8 mouse cellular contexts compared by ENCODE assay signal in the genomic region with DNA sequence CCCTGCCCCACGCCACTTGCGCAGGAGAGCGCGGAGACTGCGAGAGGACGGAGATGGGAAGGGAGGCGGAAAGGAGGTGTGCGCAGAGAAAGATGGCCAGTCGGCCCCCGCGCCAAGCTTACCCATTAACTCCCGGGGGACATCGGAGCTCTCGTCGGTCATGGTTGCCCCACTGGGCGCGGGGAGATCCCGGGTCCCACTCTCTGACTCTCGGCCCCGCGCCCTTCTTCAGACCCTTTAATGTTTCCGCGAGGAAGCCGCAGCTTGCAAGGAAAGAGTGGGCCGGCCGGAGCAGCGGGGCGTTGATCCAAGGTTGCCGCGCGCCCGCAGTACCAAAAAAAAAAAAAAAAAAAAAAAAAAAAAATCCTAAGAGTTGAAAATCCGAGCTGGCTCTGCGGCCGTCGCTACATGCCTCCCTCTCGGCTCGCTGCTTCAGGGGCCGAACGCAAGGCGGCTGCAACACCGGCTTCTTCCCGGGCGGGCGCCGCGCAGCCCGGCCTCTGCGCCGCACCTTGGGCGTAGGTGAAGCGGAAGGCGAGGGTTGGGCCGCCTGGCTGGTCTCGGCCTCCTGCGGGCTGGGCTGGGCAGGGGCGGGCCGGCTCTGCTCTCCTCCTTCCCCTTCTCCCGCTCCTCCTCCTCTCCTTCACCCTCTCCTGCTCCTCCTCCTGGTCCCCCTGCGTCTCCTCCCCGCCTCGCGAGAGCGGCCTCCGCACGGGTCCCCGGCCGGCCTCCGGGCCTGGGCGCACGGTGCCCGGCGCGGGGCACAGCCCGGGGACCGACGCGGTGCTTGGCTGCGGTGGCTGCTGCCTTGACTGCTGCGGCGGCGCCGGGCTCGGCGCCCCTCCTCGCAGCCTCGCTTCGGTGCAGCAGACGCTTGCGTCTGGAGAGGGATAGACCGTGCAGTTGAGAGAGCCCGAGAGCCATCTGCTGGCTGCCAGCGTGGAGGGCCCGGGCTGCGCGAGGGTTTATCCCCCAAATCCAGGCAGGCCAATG. TPM values are rescaled to one million over a fixed set of nuclear protein-coding genes. Genes with fewer than 3 reads are reported as not detected.
A peak's percentile ranks its signal among the peaks of the same experiment; 100 is the strongest.
DNase-seq lines count a peak whose midpoint lies in the region; ATAC-seq and TF ChIP-seq lines count a peak whose summit lies in the region.

A gene (minus strand): TSS at position 357 of the 993 bp plus-strand sequence.

- WGBS in kidney, adult 2 months: under 1% methylated on average over 85 of the region's 96 CpGs
- under 1% methylated on average over 86 of the region's 96 CpGs for WGBS in limb, embryonic 11.5 days
- under 1% methylated on average over 93 of the region's 96 CpGs for WGBS in midbrain, embryonic 13.5 days

- peak within 1 kb of the TSS; percentile 66 for H3K27ac ChIP-seq in kidney, adult 2 months (ENCODE audit: insufficient read depth, low read depth, low read length)
- peak within 1 kb of the TSS; percentile 80 for H3K27ac ChIP-seq in limb, embryonic 11.5 days (replicated peaks; ENCODE audit: low read depth, low read length)
- H3K27ac ChIP-seq in midbrain, embryonic 13.5 days: peak within 1 kb of the TSS; percentile 92

- DNase-seq in adrenal gland, adult 8-10 months: peak; percentile 82
- peak; percentile 90 for DNase-seq in embryo, embryonic 9.5 days (ENCODE audit: extremely low spot score)
- DNase-seq in heart, adult 11 months: peak; percentile 99
- peak; percentile 91 for DNase-seq in kidney, adult 2 months
- peak; percentile 88 for DNase-seq in limb, embryonic 11.5 days (ENCODE audit: low spot score)
- peak; percentile 61 to 73 for DNase-seq in spleen, adult 18-20 months
- DNase-seq in c-Kit-positive CD71-positive TER-119-positive erythroid progenitor cells, embryonic 14.5 days (ENCODE audit: low spot score): no peak

- H3K9ac ChIP-seq in limb, embryonic 11.5 days (ENCODE audit: low read length): peak within 1 kb of the TSS; percentile 80
- peak within 1 kb of the TSS; percentile 74 for H3K9ac ChIP-seq in midbrain, embryonic 13.5 days (replicated peaks)

- H3K27me3 ChIP-seq in kidney, adult 2 months (replicated peaks; ENCODE audit: control insufficient read depth, insufficient read depth, low read length): no peaks in the 10 kb centered on the region
- no peaks in the 10 kb centered on the region for H3K27me3 ChIP-seq in limb, embryonic 11.5 days (ENCODE audit: control insufficient read depth, insufficient read depth, low read length)
- peaks cover 7% of the 10 kb centered on the region; the same call in 1 of the 2 replicates for H3K27me3 ChIP-seq in midbrain, embryonic 13.5 days

- H3K36me3 ChIP-seq in kidney, adult 2 months (ENCODE audit: control insufficient read depth, insufficient read depth, low read length): no peaks in the 10 kb centered on the region
- no peaks in the 10 kb centered on the region for H3K36me3 ChIP-seq in limb, embryonic 11.5 days (ENCODE audit: control insufficient read depth, insufficient read depth, low read length)
- no peaks in the 10 kb centered on the region for H3K36me3 ChIP-seq in midbrain, embryonic 13.5 days

- no peaks in the 10 kb centered on the region for H3K9me3 ChIP-seq in limb, embryonic 11.5 days (ENCODE audit: control insufficient read depth, low read length)
- no peaks in the 10 kb centered on the region for H3K9me3 ChIP-seq in midbrain, embryonic 13.5 days

- H3K4me1 ChIP-seq in kidney, adult 2 months (ENCODE audit: control insufficient read depth, insufficient read depth, low read length): no peaks in the 10 kb centered on the region
- H3K4me1 ChIP-seq in limb, embryonic 11.5 days (ENCODE audit: control insufficient read depth, insufficient read depth, low read length): 0 out of 2 replicates have a peak, but pooled peaks cover 3% of the 10 kb centered on the region
- H3K4me1 ChIP-seq in midbrain, embryonic 13.5 days (replicated peaks): peaks cover 26% of the 10 kb centered on the region

- H3K4me3 ChIP-seq in kidney, adult 2 months (ENCODE audit: insufficient read depth, low read depth, low read length): peak within 1 kb of the TSS; percentile 72
- H3K4me3 ChIP-seq in limb, embryonic 11.5 days (ENCODE audit: low read depth, low read length): peak within 1 kb of the TSS; percentile 70
- H3K4me3 ChIP-seq in midbrain, embryonic 13.5 days (replicated peaks): peak within 1 kb of the TSS; percentile 54

- peak; percentile 96 for ATAC-seq in limb, embryonic 11.5 days (ENCODE audit: insufficient number of reproducible peaks, low FRiP score, low TSS enrichment, low read depth)
- peak; percentile 99 for ATAC-seq in midbrain, embryonic 13.5 days

- TF ChIP-seq CTCF in kidney, adult 2 months (conservative IDR thresholded peaks at IDR 0.05; ENCODE audit: insufficient read depth, insufficient read length, low read depth, low read length): peak; percentile 61

- TF ChIP-seq POLR2A in kidney, adult 2 months (IDR thresholded peaks at IDR 0.05; ENCODE audit: low read depth, low read length): no peak

- H3K4me2 ChIP-seq in limb, embryonic 11.5 days (ENCODE audit: low read depth, severe bottlenecking): peak within 1 kb of the TSS; percentile 90
- H3K4me2 ChIP-seq in midbrain, embryonic 13.5 days (replicated peaks): peak within 1 kb of the TSS; percentile 94

RNA-seq across cellular contexts. Expression of the gene that starts here (rescaled TPM):
- 100 to 1,000 TPM in 1 of 4 experiments, 10 to 100 TPM in 3; 52.8 to 101 (median 64.1) TPM for total RNA-seq in adrenal gland, adult 8-10 months (2022)
- polyA plus RNA-seq in kidney, adult 2 months (2012; rRNA removed): 6.9 and 7.7 TPM in 2 replicates
- 29.4 and 32.0 TPM in 2 replicates for polyA plus RNA-seq in limb, embryonic 11.5 days (2014; fragmentation: Nextera tagmentation; extraction: Ambion mirVana)
- 21.8 and 22.1 TPM in 2 replicates for polyA plus RNA-seq in midbrain, embryonic 13.5 days (2015; fragmentation: Nextera tagmentation; extraction: Ambion mirVana)
